Mouse (Mus musculus): ENCODE measurements around the gene Fcho1. TPM values are rescaled to one million over a fixed set of nuclear protein-coding genes. Genes with fewer than 3 reads are reported as not detected.

The Fcho1 gene
- polyA plus RNA-seq, 1 experiment from 2014 or later = 19.5 TPM

DNA sequence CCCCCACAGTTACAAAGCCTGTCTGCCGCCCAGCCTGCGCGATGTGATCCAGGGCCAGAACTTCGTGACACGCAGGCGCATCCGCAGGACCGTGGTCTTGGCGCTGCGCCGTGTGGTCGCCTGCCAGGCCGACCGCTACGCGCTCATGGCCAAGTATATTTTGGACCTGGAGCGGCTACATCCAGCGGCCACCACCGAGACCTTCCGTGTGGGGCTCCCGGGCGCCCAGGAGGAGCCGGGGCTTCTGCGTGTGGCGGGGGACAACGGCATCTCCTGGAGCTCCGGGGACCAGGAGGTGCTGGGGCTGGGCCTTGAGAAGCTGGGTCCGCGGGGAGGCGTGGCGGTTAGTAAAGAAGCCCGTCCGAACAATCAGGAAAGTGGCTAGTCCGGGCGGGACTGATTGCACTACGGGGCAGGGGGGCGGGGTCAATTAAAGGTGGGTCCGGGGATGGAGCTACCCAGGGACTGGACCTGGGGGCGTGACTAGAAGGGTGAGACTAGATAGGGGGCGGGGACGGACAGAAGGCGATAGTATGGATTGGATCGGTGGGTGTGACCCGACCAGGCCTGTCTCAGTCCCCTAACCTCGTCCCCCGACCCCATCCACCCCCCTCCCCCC is 45.9 kb downstream of the Fcho1 start:
- no peak overlapping the region for H3K9ac ChIP-seq

DNA sequence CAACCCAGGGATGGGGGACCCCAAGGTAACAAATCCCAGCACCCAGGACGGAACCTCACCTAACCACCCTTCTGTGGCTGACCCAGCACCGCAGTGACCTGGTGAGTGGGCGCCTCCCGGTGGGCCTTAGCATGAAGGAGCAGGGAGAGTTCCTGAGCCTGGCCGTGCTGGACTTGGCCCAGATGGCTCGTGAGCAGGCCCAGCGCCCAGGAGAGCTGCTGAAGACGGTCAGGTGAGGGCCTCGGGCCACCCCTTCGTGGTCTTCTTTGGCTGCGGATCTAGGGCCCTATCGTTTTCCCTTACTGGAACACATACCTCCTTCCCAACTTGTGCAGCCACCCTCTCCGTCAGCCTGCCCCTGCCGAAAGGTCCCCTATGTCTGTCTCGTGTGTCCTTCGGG is 46.4 kb downstream of the Fcho1 start:
- ATAC-seq = no peak
- peaks cover 44% of the 10 kb centered on the region for H3K4me1 ChIP-seq
- H3K4me2 ChIP-seq = peak overlapping the region; percentile 50
- H3K27ac ChIP-seq = no peak overlapping the region
- H3K9me3 ChIP-seq (replicated peaks) = no peaks in the 10 kb centered on the region
- peaks cover 7% of the 10 kb centered on the region; the same call in 1 of the 2 replicates for H3K36me3 ChIP-seq
- peak overlapping the region; percentile 23 for H3K4me3 ChIP-seq
- peaks cover 56% of the 10 kb centered on the region for H3K27me3 ChIP-seq (replicated peaks)
- no peak overlapping the region for H3K9ac ChIP-seq
- WGBS (ENCODE audit: insufficient replicate concordance) = 64% methylated on average over 16 of the region's 16 CpGs

More for the DNA sequence above, 45.9 kb downstream of the Fcho1 start:
- Histone ChIP-seq H3K36me3 (peaks cover 7% of the 10 kb centered on the region; the same call in 1 of the 2 replicates), H3K4me2 (peak overlapping the region; percentile 50), H3K4me1 (peaks cover 44% of the 10 kb centered on the region), H3K9me3 (replicated peaks) (no peaks in the 10 kb centered on the region), H3K27me3 (replicated peaks) (peaks cover 61% of the 10 kb centered on the region), H3K4me3 (peak overlapping the region; percentile 23), H3K27ac (no peak overlapping the region)
- no peak for ATAC-seq
- WGBS (ENCODE audit: insufficient replicate concordance) = 46% methylated on average over 45 of the region's 46 CpGs

DNA sequence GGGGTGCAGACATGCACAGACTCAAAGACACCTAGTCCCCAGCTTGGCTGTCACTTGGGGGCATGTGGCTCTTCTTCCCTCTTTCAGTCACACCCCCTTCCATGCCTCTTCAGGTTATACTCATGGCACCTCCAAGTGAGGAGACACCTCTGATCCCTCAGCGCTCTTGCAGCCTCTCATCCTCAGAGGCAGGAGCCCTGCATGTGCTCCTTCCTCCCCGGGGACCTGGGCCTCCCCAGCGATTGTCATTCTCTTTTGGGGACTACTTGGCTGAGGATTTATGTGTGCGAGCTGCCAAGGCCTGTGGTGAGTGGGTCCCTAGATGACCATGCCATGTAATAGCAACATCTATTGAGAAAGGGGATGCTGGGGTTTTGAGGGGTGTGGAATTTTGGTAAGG is 47.3 kb downstream of the Fcho1 start:
- Histone ChIP-seq H3K27ac (no peak overlapping the region), H3K4me1 (peaks cover 44% of the 10 kb centered on the region), H3K4me3 (no peak overlapping the region), H3K9me3 (replicated peaks) (no peaks in the 10 kb centered on the region), H3K4me2 (no peak overlapping the region), H3K9ac (no peak overlapping the region), H3K27me3 (replicated peaks) (peaks cover 47% of the 10 kb centered on the region), H3K36me3 (peaks cover 7% of the 10 kb centered on the region; the same call in 1 of the 2 replicates)
- no peak for ATAC-seq
- 67% methylated on average over 4 of the region's 4 CpGs for WGBS (ENCODE audit: insufficient replicate concordance)

DNA sequence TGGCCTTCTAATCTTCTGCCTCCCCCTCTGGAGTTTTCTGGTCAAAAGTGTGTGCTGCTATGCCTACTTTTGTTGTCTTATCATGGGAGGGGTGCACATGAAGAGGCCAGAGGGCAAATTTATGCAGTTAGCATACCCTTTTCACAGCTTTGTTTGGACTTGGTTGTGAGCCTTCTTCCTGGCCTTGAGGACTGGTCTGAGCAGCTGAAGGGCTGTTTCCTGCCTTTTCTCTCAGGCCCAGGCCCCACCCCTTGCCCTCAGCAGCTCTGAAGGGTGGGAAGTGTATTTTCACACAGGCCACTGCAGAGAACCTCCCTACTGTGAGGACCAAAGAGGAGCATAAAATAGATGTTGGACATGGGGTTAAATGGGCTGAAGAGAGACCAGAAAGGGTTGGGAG is 48.0 kb downstream of the Fcho1 start:
- Histone ChIP-seq H3K4me2 (peak overlapping the region; percentile 92), H3K9me3 (replicated peaks) (no peaks in the 10 kb centered on the region), H3K27ac (peak overlapping the region; percentile 72; the same call in 1 of the 2 replicates), H3K36me3 (peaks cover 7% of the 10 kb centered on the region; the same call in 1 of the 2 replicates), H3K4me1 (peaks cover 44% of the 10 kb centered on the region), H3K27me3 (replicated peaks) (peaks cover 40% of the 10 kb centered on the region), H3K4me3 (peak overlapping the region; percentile 69; the same call in 1 of the 2 replicates), H3K9ac (peak overlapping the region; percentile 81; the same call in 1 of the 2 replicates)
- no peak for ATAC-seq

DNA sequence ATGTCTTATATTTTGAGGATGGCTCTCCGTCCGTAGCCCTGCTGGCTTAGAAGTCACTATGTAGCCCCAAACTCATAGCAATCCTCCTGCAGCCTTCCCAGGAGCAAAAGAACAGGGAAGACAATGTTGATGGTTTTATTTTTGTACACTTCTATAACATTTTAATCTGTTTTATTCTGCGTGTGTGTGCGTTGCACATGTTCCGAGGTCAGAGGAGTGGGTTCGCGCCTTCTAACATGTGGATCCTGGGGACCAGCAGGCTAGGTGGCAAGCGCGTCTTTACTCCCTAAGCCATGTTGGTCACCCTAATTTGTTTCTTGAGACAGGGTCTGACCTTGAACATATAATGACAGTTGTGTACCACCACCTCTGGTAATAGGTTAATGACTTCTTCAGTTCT is 48.7 kb downstream of the Fcho1 start:
- Histone ChIP-seq H3K27ac (peak overlapping the region; percentile 72), H3K36me3 (peaks cover 7% of the 10 kb centered on the region; the same call in 1 of the 2 replicates), H3K9ac (peak overlapping the region; percentile 81), H3K4me2 (peak overlapping the region; percentile 92), H3K27me3 (replicated peaks) (peaks cover 33% of the 10 kb centered on the region), H3K4me1 (peaks cover 50% of the 10 kb centered on the region), H3K4me3 (peak overlapping the region; percentile 69), H3K9me3 (replicated peaks) (no peaks in the 10 kb centered on the region)
- ATAC-seq = no peak
- 42% methylated on average over 9 of the region's 9 CpGs for WGBS (ENCODE audit: insufficient replicate concordance)

DNA sequence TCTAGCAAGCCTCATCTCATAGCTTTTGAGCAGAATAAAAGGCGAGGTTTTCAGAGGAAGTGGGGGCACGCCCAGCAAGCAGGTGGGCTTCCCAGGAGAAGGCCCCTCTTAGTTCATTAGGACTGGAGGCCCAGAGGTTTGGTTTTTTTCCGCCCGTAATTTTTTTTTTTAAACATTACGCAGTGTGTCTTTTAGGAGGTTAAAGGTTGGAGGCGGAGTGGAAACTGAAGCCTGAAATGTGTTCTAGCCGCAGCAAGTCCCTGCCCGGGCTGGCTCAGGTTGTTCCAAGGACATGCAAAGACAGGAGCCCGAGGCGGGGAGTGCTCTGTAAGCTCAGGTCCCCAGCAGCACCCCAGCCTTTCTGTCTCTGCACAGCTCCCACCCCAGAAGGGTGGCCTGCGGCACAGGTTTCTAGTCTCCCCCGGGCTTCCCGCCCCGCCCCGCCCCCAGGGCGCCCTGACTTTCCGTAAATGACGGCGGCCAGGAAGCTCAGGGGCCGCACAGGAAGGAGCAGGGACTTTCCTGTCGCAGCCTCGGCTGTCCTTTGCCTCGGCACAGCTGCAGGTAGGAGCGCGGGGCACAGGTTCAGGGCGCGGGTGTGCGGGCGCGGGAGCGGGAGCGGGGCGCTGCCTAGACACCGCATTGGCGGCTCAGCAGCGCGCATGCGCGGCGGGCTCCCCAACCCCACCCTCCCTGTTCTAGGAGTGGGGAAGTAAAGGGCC is 49.3 kb downstream of the Fcho1 start, which contains the start of gene Jak3:
TSS of gene Jak3 (plus strand) at position 277 of the 722 bp plus-strand sequence.
- WGBS (ENCODE audit: insufficient replicate concordance) = 2% methylated on average over 40 of the region's 40 CpGs
- peak; percentile 73 for ATAC-seq

DNA sequence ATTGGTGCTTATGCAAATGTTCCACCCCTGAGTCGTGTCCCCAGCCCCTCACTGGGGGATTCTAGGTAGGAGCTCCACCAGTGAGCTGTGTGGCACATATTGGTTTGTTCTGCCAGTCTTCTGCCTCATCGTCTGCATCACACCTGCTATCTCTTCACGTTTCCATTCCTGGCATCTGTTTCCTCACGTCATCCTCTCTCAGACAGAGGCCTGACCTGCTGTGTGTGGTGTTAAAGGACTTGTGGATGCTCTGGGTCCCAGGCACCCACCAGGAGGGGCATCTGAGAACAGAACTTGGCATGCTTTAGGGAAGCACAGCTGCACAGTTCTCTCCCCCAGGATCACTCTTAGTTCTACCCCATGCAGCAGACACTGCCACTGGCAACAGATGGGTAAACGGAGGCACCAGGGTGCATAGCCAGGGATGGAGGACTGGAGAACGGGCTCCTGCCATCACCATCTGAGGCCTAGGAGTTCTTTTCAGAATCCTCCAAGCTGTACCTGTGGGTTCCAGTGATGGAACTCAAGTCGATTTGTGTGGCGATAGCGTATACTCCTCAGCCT is 50.0 kb downstream of the Fcho1 start:
- H3K4me3 ChIP-seq = peak overlapping the region; percentile 69
- ATAC-seq = no peak
- peaks cover 7% of the 10 kb centered on the region; the same call in 1 of the 2 replicates for H3K36me3 ChIP-seq
- peaks cover 60% of the 10 kb centered on the region for H3K4me1 ChIP-seq
- peak overlapping the region; percentile 92 for H3K4me2 ChIP-seq
- H3K9me3 ChIP-seq (replicated peaks) = no peaks in the 10 kb centered on the region
- no peak overlapping the region for H3K27ac ChIP-seq
- H3K27me3 ChIP-seq (replicated peaks) = peaks cover 30% of the 10 kb centered on the region
- H3K9ac ChIP-seq = peak overlapping the region; percentile 81
- 43% methylated on average over 9 of the region's 9 CpGs for WGBS (ENCODE audit: insufficient replicate concordance)

More for the DNA sequence above, 49.3 kb downstream of the Fcho1 start, which contains the start of gene Jak3:
- H3K9me3 ChIP-seq (replicated peaks) = no peaks in the 10 kb centered on the region
- H3K27me3 ChIP-seq (replicated peaks) = peaks cover 30% of the 10 kb centered on the region
- H3K36me3 ChIP-seq = peaks cover 7% of the 10 kb centered on the region; the same call in 1 of the 2 replicates
- peak within 1 kb of the TSS; percentile 72 for H3K27ac ChIP-seq
- H3K4me1 ChIP-seq = peaks cover 56% of the 10 kb centered on the region
- H3K9ac ChIP-seq = peak within 1 kb of the TSS; percentile 81
- peak within 1 kb of the TSS; percentile 92 for H3K4me2 ChIP-seq
- peak within 1 kb of the TSS; percentile 69 for H3K4me3 ChIP-seq

- Histone ChIP-seq H3K4me3 (no peak overlapping the region), H3K4me2 (no peak overlapping the region), H3K36me3 (no peaks in the 10 kb centered on the region), H3K9ac (no peak overlapping the region), H3K9me3 (replicated peaks) (no peaks in the 10 kb centered on the region), H3K4me1 (peaks cover 54% of the 10 kb centered on the region), H3K27me3 (replicated peaks) (peaks cover 30% of the 10 kb centered on the region), H3K27ac (no peak overlapping the region)
- WGBS (ENCODE audit: insufficient replicate concordance) = 68% methylated on average over 2 of the region's 2 CpGs
- ATAC-seq = no peak
These were observed 51.4 kb downstream of the Fcho1 start for GRCm38 (mm10) chr8:71674071-71674470.

DNA sequence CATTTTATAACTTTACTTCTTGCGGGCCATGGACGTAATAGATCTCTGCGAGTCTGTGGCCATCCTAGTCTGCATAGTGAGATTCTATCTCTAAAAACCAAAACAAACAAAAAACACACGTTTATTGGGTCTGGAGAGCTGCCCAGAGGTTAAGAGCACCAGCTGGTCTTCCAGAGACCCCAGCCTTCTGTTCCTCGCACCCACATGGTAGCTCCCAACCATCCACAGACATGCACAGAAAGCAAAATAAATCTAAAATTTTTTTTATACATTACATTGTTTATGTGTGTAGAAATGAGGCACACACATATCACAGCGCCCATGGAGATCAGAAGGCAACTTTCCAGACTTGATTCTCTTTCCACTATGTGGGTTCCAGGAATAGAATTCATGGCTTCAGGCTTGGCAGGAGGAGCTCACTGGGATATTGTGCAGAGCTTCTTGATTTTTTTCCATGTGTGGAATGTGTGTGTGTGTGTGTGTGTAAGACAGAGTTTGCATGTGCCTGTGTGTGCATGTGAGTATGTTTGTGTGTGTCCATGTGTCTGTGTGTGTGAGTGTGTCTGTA is 53.3 kb downstream of the Fcho1 start:
- whole genome bisulfite sequencing (ENCODE audit: insufficient replicate concordance) = 64% methylated on average over 6 of the region's 6 CpGs
- no peaks in the 10 kb centered on the region for H3K36me3 ChIP-seq
- peak overlapping the region; percentile 92 for H3K4me2 ChIP-seq
- peaks cover 60% of the 10 kb centered on the region for H3K4me1 ChIP-seq
- peak overlapping the region; percentile 58; the same call in 1 of the 2 replicates for H3K4me3 ChIP-seq
- 0 out of 2 replicates have a peak overlapping the region, but pooled peaks have one; percentile 29 for H3K9ac ChIP-seq
- no peak for ATAC-seq
- no peaks in the 10 kb centered on the region for H3K9me3 ChIP-seq (replicated peaks)
- no peak overlapping the region for H3K27ac ChIP-seq
- H3K27me3 ChIP-seq (replicated peaks) = peaks cover 43% of the 10 kb centered on the region

DNA sequence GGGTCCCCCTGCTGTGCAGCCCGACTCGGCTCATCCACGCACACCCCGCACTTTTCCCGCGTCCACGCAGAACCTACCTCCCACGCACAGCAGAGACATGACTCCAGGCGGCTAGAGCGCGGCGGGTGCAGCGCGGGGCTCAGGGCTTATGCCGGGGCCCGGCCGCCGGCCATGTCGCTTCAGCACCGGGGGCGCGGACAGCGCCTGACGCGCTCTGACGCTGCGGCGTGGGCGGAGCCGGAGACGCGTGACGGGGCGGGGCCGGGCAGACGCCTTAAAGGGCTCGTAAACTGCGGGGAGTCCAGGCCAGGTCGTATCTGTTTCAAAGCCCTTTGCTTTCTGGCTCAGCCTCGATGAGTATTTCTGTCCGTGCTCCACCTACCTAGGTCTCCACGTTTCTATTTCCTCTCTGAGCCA is 54.0 kb downstream of the Fcho1 start, which contains the start of gene Unc13a:
TSS of gene Unc13a (minus strand) at position 209 of the 417 bp plus-strand sequence.
- peak; percentile 59 for ATAC-seq
- peaks cover 50% of the 10 kb centered on the region for H3K27me3 ChIP-seq (replicated peaks)
- no peaks in the 10 kb centered on the region for H3K9me3 ChIP-seq (replicated peaks)
- no peaks in the 10 kb centered on the region for H3K36me3 ChIP-seq
- peak within 1 kb of the TSS; percentile 92 for H3K4me2 ChIP-seq
- 0 out of 2 replicates have a peak within 1 kb of the TSS, but pooled peaks have one; percentile 29 for H3K9ac ChIP-seq
- peak within 1 kb of the TSS; percentile 58 for H3K4me3 ChIP-seq
- peaks cover 53% of the 10 kb centered on the region for H3K4me1 ChIP-seq
- H3K27ac ChIP-seq = no peak within 1 kb of the TSS
- WGBS (ENCODE audit: insufficient replicate concordance) = 0% methylated on average over 41 of the region's 42 CpGs

DNA sequence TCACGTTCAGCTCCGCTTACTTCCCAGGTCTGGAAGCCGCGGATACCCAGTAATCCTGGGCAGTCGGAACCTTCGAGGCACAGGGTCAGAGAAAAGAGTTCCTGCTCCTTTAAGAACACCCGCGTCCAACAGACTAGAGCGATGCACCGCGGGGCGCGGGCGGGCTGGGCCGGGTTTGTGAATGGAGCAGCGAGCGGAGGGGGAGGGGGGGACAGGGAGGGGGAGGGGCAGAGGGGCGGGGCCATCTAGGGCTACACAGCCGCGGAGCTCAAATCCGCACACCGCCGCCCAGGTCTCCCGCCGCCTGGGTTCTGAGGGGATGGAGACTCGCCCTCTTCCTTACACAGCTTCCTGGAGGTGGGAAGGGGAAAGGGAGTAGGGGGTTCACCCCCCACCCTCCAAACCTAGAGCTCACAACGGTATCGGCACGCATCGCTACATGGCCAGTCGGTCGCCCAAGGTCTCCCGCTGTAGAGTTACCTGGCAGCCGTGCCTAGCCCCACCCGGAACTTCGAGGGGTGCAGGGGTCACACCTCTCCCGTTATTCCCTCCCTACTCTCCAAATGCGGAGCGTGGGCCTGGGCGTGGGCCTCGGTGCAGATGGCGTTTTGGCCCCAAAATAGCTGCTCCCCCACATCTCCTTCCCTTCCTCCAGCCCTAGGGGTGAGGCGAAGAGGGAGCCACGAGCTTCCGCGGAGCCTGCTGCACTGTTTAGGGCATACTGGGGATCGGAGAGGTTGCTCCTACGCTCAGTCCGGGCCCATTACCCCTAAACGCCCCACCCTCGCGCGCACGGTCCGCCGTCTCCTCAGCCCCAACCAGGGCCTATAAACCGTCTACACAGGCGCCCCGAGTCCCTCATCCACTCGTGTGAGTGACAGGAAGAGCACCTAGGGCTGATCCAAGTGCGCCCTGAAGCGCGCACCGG is 54.6 kb downstream of the Fcho1 start:
- Histone ChIP-seq H3K27ac (no peak overlapping the region), H3K4me2 (peak overlapping the region; percentile 92), H3K4me1 (peaks cover 53% of the 10 kb centered on the region), H3K4me3 (peak overlapping the region; percentile 58), H3K27me3 (replicated peaks) (peaks cover 57% of the 10 kb centered on the region), H3K9me3 (replicated peaks) (no peaks in the 10 kb centered on the region), H3K36me3 (no peaks in the 10 kb centered on the region), H3K9ac (no peak overlapping the region)
- WGBS (ENCODE audit: insufficient replicate concordance) = 2% methylated on average over 62 of the region's 64 CpGs
- ATAC-seq = peak; percentile 43

Data from liver, embryonic 12.5 days (tissue).